Mouse (Mus musculus) bone marrow macrophage, adult 2 months (primary cell): ENCODE measurements around the gene Flot2. TPM values are rescaled to one million over a fixed set of nuclear protein-coding genes. Genes with fewer than 3 reads are reported as not detected.

ENCODE experiments used
- H3K27ac ChIP-seq: 2 replicates; pipeline ENCODE4 v1.5.1; 2012; ENCODE audit warnings: low read depth, low read length; ENCODE audit not compliant: insufficient read depth
- H3K4me1 ChIP-seq: 2 replicates; pipeline ENCODE4 v1.6.1; 2012; ENCODE audit warnings: low read length; ENCODE audit not compliant: control insufficient read depth, insufficient read depth
- H3K4me3 ChIP-seq: 2 replicates; pipeline ENCODE4 v1.5.1; 2012; ENCODE audit warnings: mild to moderate bottlenecking, low read length, moderate library complexity; ENCODE audit not compliant: insufficient read depth
- CTCF ChIP-seq: IDR thresholded peaks from 2 replicates; pipeline ENCODE4 v1.5.1; 2012; ENCODE audit warnings: low read depth, mild to moderate bottlenecking, low read length, moderate library complexity
- POLR2A ChIP-seq: IDR thresholded peaks from 2 replicates; pipeline ENCODE4 v1.6.1; 2012; ENCODE audit warnings: mild to moderate bottlenecking, low read depth, low read length, borderline replicate concordance
- polyA plus RNA-seq: library from polyadenylated mRNA; stranded (reverse); fragments of >200 nt; gene quantifications from 2 replicates; pipeline ENCODE4 v1.2.4, GENCODE M21; 2012; ENCODE audit not compliant: missing spikeins, insufficient read depth, insufficient read length

Gene Flot2
- polyA plus RNA-seq, 1 experiment: 64.0 TPM

GRCm38 (mm10) chr11:78059833-78060757 lies 22.4 kb downstream of the Flot2 start:
- no peak overlapping the region for H3K27ac ChIP-seq
- no peak overlapping the region for H3K4me3 ChIP-seq
- no peaks in the 10 kb centered on the region for H3K4me1 ChIP-seq
- peak; percentile 77 for TF ChIP-seq CTCF
- TF ChIP-seq POLR2A: no peak

- TF ChIP-seq POLR2A (no peak), CTCF (no peak)
- H3K27ac ChIP-seq: no peak overlapping the region
Observed at GRCm38 (mm10) chr11:78062563-78062962, 24.8 kb downstream of the Flot2 start.

GRCm38 (mm10) chr11:78065906-78066305 lies 28.2 kb downstream of the Flot2 start:
- no peak overlapping the region for H3K4me3 ChIP-seq
- H3K27ac ChIP-seq: no peak overlapping the region
- no peaks in the 10 kb centered on the region for H3K4me1 ChIP-seq
- TF ChIP-seq POLR2A (no peak), CTCF (no peak)

More at GRCm38 (mm10) chr11:78062563-78062962, 24.8 kb downstream of the Flot2 start:
- Histone ChIP-seq H3K4me3 (no peak overlapping the region), H3K4me1 (no peaks in the 10 kb centered on the region)

DNA sequence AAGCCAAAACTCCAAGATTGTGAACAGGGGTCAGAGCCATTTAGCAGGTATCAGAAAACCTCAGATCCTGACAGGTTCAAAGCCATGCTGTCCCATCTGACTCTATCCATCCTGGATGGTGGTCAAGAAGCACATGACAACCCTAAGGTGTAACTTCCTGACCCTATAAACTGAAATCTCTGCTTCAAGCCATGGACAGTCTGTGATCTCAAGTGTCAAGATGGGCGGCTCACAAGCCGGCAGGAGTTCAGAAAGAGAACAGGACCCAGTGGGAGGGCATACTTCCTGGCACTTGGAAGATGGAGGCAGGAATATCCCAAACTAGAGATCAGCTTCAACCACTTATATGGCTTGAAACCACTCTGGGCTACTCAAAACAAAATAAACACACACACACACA lies 28.9 kb downstream of the Flot2 start:
- Histone ChIP-seq H3K4me3 (no peak overlapping the region), H3K4me1 (no peaks in the 10 kb centered on the region), H3K27ac (no peak overlapping the region)
- no peak for TF ChIP-seq POLR2A
- no peak for TF ChIP-seq CTCF

GRCm38 (mm10) chr11:78067566-78067965 lies 29.8 kb downstream of the Flot2 start:
- no peaks in the 10 kb centered on the region for H3K4me1 ChIP-seq
- H3K27ac ChIP-seq: no peak overlapping the region
- no peak for TF ChIP-seq POLR2A

GRCm38 (mm10) chr11:78069130-78069529 lies 31.4 kb downstream of the Flot2 start:
- TF ChIP-seq CTCF (no peak), POLR2A (no peak)
- H3K4me1 ChIP-seq: no peaks in the 10 kb centered on the region
- no peak overlapping the region for H3K27ac ChIP-seq
- H3K4me3 ChIP-seq: no peak overlapping the region

More at GRCm38 (mm10) chr11:78067566-78067965, 29.8 kb downstream of the Flot2 start:
- H3K4me3 ChIP-seq: no peak overlapping the region

- H3K4me1 ChIP-seq: no peaks in the 10 kb centered on the region
- H3K27ac ChIP-seq: no peak overlapping the region
- TF ChIP-seq CTCF (no peak), POLR2A (no peak)
- no peak overlapping the region for H3K4me3 ChIP-seq
Observed at GRCm38 (mm10) chr11:78069646-78070045, 31.9 kb downstream of the Flot2 start.

DNA sequence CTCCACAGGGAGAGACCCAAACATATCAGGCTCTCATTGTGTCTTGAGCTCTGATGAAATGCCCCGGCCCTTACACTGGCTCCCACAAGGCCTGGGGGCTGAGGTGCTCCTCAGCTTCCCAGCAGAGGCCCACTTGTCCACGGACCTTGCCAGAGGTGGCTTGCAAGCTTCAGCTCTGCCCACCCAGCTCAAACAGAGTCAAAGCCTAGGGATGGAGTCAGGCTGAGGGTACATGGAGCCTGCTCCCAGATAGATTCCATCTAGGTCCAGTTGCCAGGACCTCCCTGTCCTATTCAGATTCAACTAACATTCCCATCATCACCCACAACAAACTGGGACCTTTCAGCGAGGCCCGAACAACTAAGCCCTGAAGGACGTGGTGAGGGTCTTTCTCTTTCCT lies 34.2 kb downstream of the Flot2 start:
- TF ChIP-seq POLR2A: no peak
- no peak for TF ChIP-seq CTCF
- H3K27ac ChIP-seq: no peak overlapping the region
- no peaks in the 10 kb centered on the region for H3K4me1 ChIP-seq
- H3K4me3 ChIP-seq: no peak overlapping the region

DNA sequence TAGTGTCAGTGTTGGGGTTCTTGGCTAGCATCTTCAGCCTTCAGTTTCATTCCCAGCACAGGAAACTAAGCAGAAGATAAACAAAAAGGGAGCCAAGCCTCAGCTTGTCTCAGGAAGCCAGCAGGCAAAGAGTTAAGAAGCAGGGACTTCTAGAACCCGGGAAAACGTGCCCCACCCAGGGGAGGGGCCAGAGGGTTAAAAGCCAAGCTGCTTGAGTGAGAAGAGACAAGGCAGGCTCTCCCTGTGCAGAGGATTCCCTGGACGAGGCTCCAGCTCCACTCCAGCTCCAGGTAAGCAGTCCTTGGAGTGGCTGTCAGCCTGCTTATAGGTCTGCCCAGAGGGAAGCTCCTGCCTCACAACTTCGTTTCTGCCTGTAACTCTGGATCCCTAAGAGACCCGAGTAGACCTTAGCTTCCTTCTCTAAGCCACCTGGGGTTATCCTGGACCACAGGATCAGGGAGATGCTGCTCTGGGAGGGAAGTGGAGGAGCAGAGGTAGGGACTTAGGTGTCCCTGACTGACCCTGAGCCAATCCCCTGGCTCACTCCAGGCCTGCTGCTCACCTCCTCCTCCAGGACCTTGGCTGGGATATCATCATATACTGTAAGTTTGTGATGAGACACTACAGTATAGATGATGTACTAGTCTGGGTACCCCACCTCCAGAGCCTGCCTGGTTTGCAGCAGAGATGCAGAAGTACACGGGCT lies 34.8 kb downstream of the Flot2 start:
- H3K4me1 ChIP-seq: no peaks in the 10 kb centered on the region
- H3K27ac ChIP-seq: no peak overlapping the region
- no peak overlapping the region for H3K4me3 ChIP-seq
- TF ChIP-seq POLR2A: no peak
- TF ChIP-seq CTCF: no peak

DNA sequence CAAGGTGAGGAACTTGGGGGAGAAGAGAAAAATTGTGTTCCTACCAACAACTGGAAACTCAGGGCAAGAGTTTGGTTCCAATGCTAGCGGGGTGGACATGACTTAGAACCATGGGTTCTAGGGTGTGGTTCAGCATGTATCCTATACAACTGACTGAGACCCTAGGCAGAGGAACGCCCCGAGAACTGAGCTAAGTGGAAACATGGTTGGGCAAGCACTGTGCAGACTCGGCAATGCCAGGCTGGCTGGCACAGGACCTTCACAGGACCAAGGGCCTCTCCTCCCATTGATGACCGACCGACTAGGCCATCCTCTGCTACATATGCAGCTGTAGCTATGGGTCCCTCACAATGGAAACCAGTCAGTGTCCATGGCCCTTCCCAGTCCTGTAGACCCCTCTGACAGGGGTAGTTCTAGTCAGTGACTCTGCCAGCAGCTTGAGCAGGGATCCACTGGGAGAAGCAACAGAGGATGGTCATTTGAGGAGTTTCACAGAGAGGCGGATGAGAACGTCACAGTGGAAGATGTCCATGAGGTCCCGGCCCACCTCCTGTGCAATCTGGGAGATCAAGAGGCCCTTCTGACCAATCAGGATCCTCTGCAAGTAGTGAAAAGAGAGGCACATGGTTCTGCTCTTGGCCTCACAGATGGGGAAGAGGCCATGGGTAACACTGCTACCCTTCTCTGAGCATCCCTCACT lies 36.0 kb downstream of the Flot2 start:
- no peak for TF ChIP-seq CTCF
- TF ChIP-seq POLR2A: no peak
- Histone ChIP-seq H3K4me3 (no peak overlapping the region), H3K4me1 (no peaks in the 10 kb centered on the region), H3K27ac (no peak overlapping the region)
